In genomic region chr9:51401779-51402178, GRCm38 (mm10) we compare ENCODE assay signal across 17 mouse cellular contexts.
DNase-seq lines count a peak whose midpoint lies in the region; ATAC-seq lines count a peak whose summit lies in the region.
"Had no signal": no experiment of that assay in that cellular context is flagged by ENCODE, and none has a peak within 500 bp of the region (broad histone marks: within the 10 kb centered on the region; RNA-seq: fewer than 3 reads in every experiment).

No protein-coding gene starts in this region.

- DNase-seq in 416B (ENCODE audit: low read depth) = peak; percentile 3
- DNase-seq in thymus, postnatal 10 days (ENCODE audit: low spot score in 2 of 2) = peak; percentile 69 to 71
- DNase-seq in adrenal gland, postnatal 4 days (ENCODE audit: low spot score in 2 of 2) = no peak
- no peak for DNase-seq in ovary, postnatal 14 days (ENCODE audit: low spot score)
- no peak for DNase-seq in layer of hippocampus, adult 11-12 months (ENCODE audit: low spot score)
- DNase-seq: adrenal gland, adult 2 months; cerebellum, adult 9-10 months; gastrocnemius, postnatal 14 days; kidney, adult 9 months; kidney, postnatal 4 days; lung, adult 2 months; right cerebral cortex, postnatal 14 days had no signal

- ATAC-seq in CD4-positive, CD25-positive, alpha-beta regulatory T cell, adult 4 months = peak; percentile 94
- ATAC-seq in inflammation-experienced regulatory T-cells, adult 6 months = peak; percentile 56
- ATAC-seq: forebrain, embryonic 14.5 days; intestine, embryonic 15.5 days; liver, embryonic 12.5 days had no signal

Comparison
In these comparisons a context has a peak if more than half of its experiments do, and no peak if none do; other contexts are left out.
1. DNase-seq: peak in 416B (single experiment) and thymus, postnatal 10 days (2 of 2); none in adrenal gland, postnatal 4 days (0 of 2), ovary, postnatal 14 days (single experiment) and layer of hippocampus, adult 11-12 months (single experiment).